Mouse (Mus musculus): ENCODE measurements around the gene Kcnn1.

DNA sequence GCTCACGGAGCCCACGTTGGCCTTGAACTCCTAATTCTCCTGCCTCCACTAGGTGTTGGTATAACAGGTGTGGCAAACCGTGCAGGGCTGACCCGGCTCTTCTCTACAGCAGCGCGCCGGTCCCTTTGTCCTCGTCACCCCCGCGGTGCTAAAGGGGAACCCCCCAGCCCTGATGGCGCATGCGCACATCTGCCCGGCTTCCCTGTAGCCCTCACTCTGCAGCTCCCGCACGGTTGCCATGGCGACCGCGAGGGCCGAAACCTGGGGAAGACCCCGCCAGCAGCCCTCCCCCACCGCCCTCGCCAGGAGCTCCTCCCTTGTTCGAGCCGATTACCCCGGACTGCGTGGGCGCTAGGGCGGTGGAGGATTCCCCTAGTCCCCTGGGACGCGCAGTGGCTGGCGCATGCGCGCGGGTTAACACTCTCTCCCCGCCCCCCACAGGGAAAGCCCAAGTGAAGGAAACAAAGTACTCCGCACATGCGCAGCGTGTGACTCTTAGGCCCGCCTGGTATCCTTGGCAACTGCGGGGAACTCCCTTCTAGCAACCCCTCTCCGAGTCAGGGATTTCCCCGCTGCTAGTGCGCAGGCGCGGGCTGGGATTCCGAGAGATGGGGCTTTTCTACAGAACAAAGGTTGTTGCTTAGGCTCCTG lies 2.4 kb upstream of the Kcnn1 start:
- TF ChIP-seq CTCF (IDR thresholded peaks at IDR 0.05; ENCODE audit: low read depth, low read length): no peak
- no peak for TF ChIP-seq GATA1 (IDR thresholded peaks at IDR 0.05; ENCODE audit: borderline replicate concordance, low read length)
- no peak for TF ChIP-seq TAL1 (conservative IDR thresholded peaks at IDR 0.05; ENCODE audit: low read depth, low read length)
- no peak for TF ChIP-seq POLR2AphosphoS5 (IDR thresholded peaks at IDR 0.05; ENCODE audit: insufficient replicate concordance, low read depth, low read length)
- no peak for TF ChIP-seq GATA2 (IDR thresholded peaks at IDR 0.05; ENCODE audit: borderline replicate concordance, low read depth, low read length)
